Mouse (Mus musculus): Measurements from ENCODE around the gene Zfp330. TPM values are rescaled to one million over a fixed set of nuclear protein-coding genes. Genes with fewer than 3 reads are reported as not detected.

The Zfp330 gene
- polyA plus RNA-seq, 1 experiment from 2014 or later: 86.3 TPM

GRCm38 (mm10) chr8:82743905-82744904 is 29.8 kb downstream of the Zfp330 start:
- Histone ChIP-seq H3K4me1 (ENCODE audit: control insufficient read depth, insufficient read depth, low read length) (no peaks in the 10 kb centered on the region), H3K27ac (ENCODE audit: low read length) (no peak overlapping the region), H3K4me2 (ENCODE audit: low read length) (no peak overlapping the region), H3K9me3 (replicated peaks; ENCODE audit: control insufficient read depth, low read length, poor library complexity, severe bottlenecking) (peaks cover 7% of the 10 kb centered on the region), H3K4me3 (ENCODE audit: low read depth, low read length) (no peak overlapping the region), H3K27me3 (ENCODE audit: control insufficient read depth, insufficient read depth, low read depth, low read length) (no peaks in the 10 kb centered on the region), H3K9ac (ENCODE audit: low read depth, low read length) (no peak overlapping the region), H3K36me3 (ENCODE audit: control insufficient read depth, insufficient read depth, low read length) (no peaks in the 10 kb centered on the region)
- 53% methylated on average over 10 of the region's 10 CpGs for WGBS
- peak; percentile 92 for ATAC-seq

Other genes starting within 250 kb of the Zfp330 start
- gene Rnf150, start 89.2 kb upstream of the Zfp330 start, polyA plus RNA-seq (2015; fragmentation: Nextera tagmentation; extraction: Ambion mirVana): 2.1 and 2.3 TPM in 2 replicates

Measured in midbrain, embryonic 16.5 days (tissue).